Mouse (Mus musculus) CH12.LX (cell line): ENCODE data around the gene Traf3ip2.

Experiments used
- BHLHE40 ChIP-seq: IDR thresholded peaks from 2 replicates; pipeline ENCODE4 v1.6.1; 2011; ENCODE audit warnings: mild to moderate bottlenecking, low read depth, low read length, improper control_type of control experiment
- CTCF ChIP-seq, 2 experiments: IDR thresholded peaks in 1 of 2; conservative IDR thresholded peaks in 1 of 2; 2 replicates each; pipeline ENCODE4 v1.5.1; 2011 to 2012; ENCODE audit warnings: low read depth in 2 of 2, low read length in 2 of 2, improper control_type of control experiment in 1 of 2, inconsistent platforms in 1 of 2, mild to moderate bottlenecking in 1 of 2, moderate library complexity in 1 of 2
- EP300 ChIP-seq: IDR thresholded peaks from 2 replicates; pipeline ENCODE4 v1.6.1; 2011; ENCODE audit warnings: low read length, improper control_type of control experiment
- JUND ChIP-seq: conservative IDR thresholded peaks from 2 replicates; pipeline ENCODE4 v1.6.1; 2011; ENCODE audit warnings: low read depth, low read length, improper control_type of control experiment
- KAT2A ChIP-seq: IDR thresholded peaks from 2 replicates; pipeline ENCODE4 v1.6.1; 2012; ENCODE audit warnings: low read length, improper control_type of control experiment, inconsistent platforms; ENCODE audit not compliant: insufficient replicate concordance
- MAX ChIP-seq: IDR thresholded peaks from 2 replicates; pipeline ENCODE4 v1.6.1; 2011; ENCODE audit warnings: low read length, improper control_type of control experiment
- MYC ChIP-seq: IDR thresholded peaks from 2 replicates; pipeline ENCODE4 v1.6.1; 2011; ENCODE audit warnings: low read depth, mild to moderate bottlenecking, improper control_type of control experiment, low read length
- NELFE ChIP-seq: IDR thresholded peaks from 2 replicates; pipeline ENCODE4 v1.6.1; 2011; ENCODE audit warnings: low read depth, low read length, improper control_type of control experiment
- POLR2A ChIP-seq: IDR thresholded peaks from 2 replicates; pipeline ENCODE4 v1.6.1; 2011; ENCODE audit warnings: low read depth, mild to moderate bottlenecking, improper control_type of control experiment, low read length
- RAD21 ChIP-seq: IDR thresholded peaks from 2 replicates; pipeline ENCODE4 v1.6.1; 2011; ENCODE audit warnings: low read depth, mild to moderate bottlenecking, low read length, improper control_type of control experiment, moderate library complexity
- TCF12 ChIP-seq: IDR thresholded peaks from 2 replicates; pipeline ENCODE4 v1.6.1; 2014; ENCODE audit warnings: low read depth, mild to moderate bottlenecking, inconsistent platforms, low read length, improper control_type of control experiment
- UBTF ChIP-seq: IDR thresholded peaks from 2 replicates; pipeline ENCODE4 v1.6.1; 2012; ENCODE audit warnings: low read depth, mild to moderate bottlenecking, inconsistent platforms, low read length, improper control_type of control experiment, moderate library complexity
- ZC3H11A ChIP-seq: IDR thresholded peaks from 2 replicates; pipeline ENCODE4 v1.6.1; 2012; ENCODE audit warnings: low read depth, mild to moderate bottlenecking, inconsistent platforms, low read length, improper control_type of control experiment
- ZKSCAN1 ChIP-seq: IDR thresholded peaks from 2 replicates; pipeline ENCODE4 v1.6.1; 2012; ENCODE audit warnings: low read depth, inconsistent platforms, low read length, improper control_type of control experiment, borderline replicate concordance

- no peak for TF ChIP-seq BHLHE40
- no peak for TF ChIP-seq JUND
- no peak for TF ChIP-seq CTCF (conservative IDR thresholded peaks at IDR 0.05 in 1 of 2, IDR thresholded peaks at IDR 0.05 in 1 of 2; ENCODE audit: low read depth in 2 of 2, low read length in 2 of 2)
- TF ChIP-seq POLR2A: no peak
- no peak for TF ChIP-seq EP300
- TF ChIP-seq RAD21: no peak
- no peak for TF ChIP-seq TCF12
- no peak for TF ChIP-seq MAX
- TF ChIP-seq NELFE: no peak
- TF ChIP-seq KAT2A: no peak
- no peak for TF ChIP-seq MYC
- TF ChIP-seq UBTF: no peak
- TF ChIP-seq ZKSCAN1: no peak
- no peak for TF ChIP-seq ZC3H11A
Observed at GRCm38 (mm10) chr10:39594716-39595115, 18.0 kb upstream of the Traf3ip2 start.
